Mouse (Mus musculus) limb, embryonic 14.5 days (tissue): Measurements from ENCODE around the gene Tnik. TPM values are rescaled to one million over a fixed set of nuclear protein-coding genes. Genes with fewer than 3 reads are reported as not detected.
A peak's percentile ranks its signal among the peaks of the same experiment; 100 is the strongest.

Source experiments
- ATAC-seq: fragments of 200-750 bp; cut with Nextera tagmentation; 2 replicates; pipeline ENCODE4 v1.8.0; 2017; ENCODE audit warnings: low read depth, moderate number of reproducible peaks, moderate TSS enrichment; ENCODE audit not compliant: low FRiP score
- DNase-seq: peaks from one replicate; pipeline ENCODE4 v3.0.0-alpha.2; 2015; ENCODE audit warnings: low spot score
- H3K27ac ChIP-seq: fragments of 300-500 bp; sonication (generic); replicated peaks from 2 replicates; pipeline ENCODE4 v1.5.1; 2014; ENCODE audit warnings: low read depth, mild to moderate bottlenecking, low read length, moderate library complexity, mixed read lengths
- H3K27me3 ChIP-seq: fragments of 300-500 bp; sonication (generic); 2 replicates; pipeline ENCODE4 v1.6.1; 2014; ENCODE audit warnings: low read length, mixed read lengths; ENCODE audit not compliant: control insufficient read depth, insufficient read depth
- H3K36me3 ChIP-seq: fragments of 300-500 bp; sonication (generic); 2 replicates; pipeline ENCODE4 v1.6.1; 2014; ENCODE audit warnings: mild to moderate bottlenecking, low read length, moderate library complexity, mixed read lengths; ENCODE audit not compliant: control insufficient read depth, insufficient read depth
- H3K4me1 ChIP-seq: fragments of 300-500 bp; sonication (generic); 2 replicates; pipeline ENCODE4 v1.6.1; 2014; ENCODE audit warnings: antibody characterized with exemption, low read length, mixed read lengths; ENCODE audit not compliant: control insufficient read depth, insufficient read depth
- H3K4me2 ChIP-seq: fragments of 300-500 bp; sonication (generic); replicated peaks from 2 replicates; pipeline ENCODE4 v1.6.1; 2014; ENCODE audit warnings: low read depth, mild to moderate bottlenecking, low read length, moderate library complexity; ENCODE audit not compliant: severe bottlenecking
- H3K4me3 ChIP-seq: fragments of 300-500 bp; sonication (generic); replicated peaks from 2 replicates; pipeline ENCODE4 v1.5.1; 2014; ENCODE audit warnings: low read length
- H3K9ac ChIP-seq: fragments of 300-500 bp; sonication (generic); 2 replicates; pipeline ENCODE4 v1.6.1; 2014; ENCODE audit warnings: mild to moderate bottlenecking, low read depth, low read length, moderate library complexity; ENCODE audit not compliant: severe bottlenecking
- H3K9me3 ChIP-seq: fragments of 300-500 bp; sonication (generic); 2 replicates; pipeline ENCODE4 v1.6.1; 2016; ENCODE audit warnings: low read length; ENCODE audit not compliant: control insufficient read depth
- POLR2A ChIP-seq: fragments of 200-500 bp; IDR thresholded peaks from 2 replicates; pipeline ENCODE4 v1.8.0; 2012; ENCODE audit warnings: inconsistent platforms, mild to moderate bottlenecking, moderate library complexity, borderline replicate concordance; ENCODE audit not compliant: insufficient read depth, insufficient read length; ENCODE audit errors: extremely low read depth
- WGBS: fragments of 180-500 bp; shearing (Covaris S2); extraction: QIAGEN DNeasy Blood & Tissue Kit; methylation state at CpG from one replicate; pipeline ENCODE4 v1.1.7; 2014; 5-methylcytosine and 5-hydroxymethylcytosine counted together
- polyA plus RNA-seq, 2 experiments: library from polyadenylated mRNA; depleted of rRNA in 1 of 2; stranded (reverse) in 1 of 2; unstranded in 1 of 2; fragments of >200 nt; fragmentation: Nextera tagmentation in 1 of 2; extraction: Ambion mirVana in 1 of 2; gene quantifications; 2 replicates each; pipeline versions ENCODE4 v1.2.1 to v1.2.3; 2012 to 2014

Gene Tnik
- polyA plus RNA-seq, 2 experiments: 5.4 to 9.6 TPM

DNA sequence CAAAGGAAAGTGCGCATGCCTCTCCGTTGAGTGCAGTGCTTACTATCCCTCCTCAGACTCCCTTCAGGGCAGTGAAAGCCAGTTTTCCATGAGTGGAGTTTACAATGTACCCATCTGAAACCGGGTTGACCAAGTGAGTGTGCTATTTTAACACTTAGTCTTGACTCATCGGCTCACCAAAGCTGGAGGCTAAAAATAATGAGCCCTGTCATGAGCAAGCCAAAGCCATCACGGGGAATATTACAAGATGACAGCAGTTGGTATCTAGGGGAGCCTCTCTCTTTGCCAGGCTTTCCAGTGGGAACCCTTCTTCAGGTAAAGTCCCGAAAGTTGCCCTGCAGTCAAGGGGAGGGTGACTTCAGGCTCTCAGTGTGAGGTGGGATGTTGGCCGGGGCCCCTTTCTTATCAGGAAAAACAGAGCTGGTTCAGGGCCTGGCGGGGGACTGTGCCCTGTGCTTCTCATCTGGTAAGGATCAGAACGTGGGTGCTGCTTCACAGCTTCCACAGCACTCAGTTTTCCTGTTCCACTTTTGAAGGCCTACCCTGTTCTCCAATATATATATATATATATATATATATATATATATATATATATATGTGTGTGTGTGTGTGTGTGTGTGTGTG is 136.7 kb downstream of the Tnik start:
- 85% methylated on average over 9 of the region's 9 CpGs for WGBS
- H3K27me3 ChIP-seq: no peaks in the 10 kb centered on the region
- no peak overlapping the region for H3K4me2 ChIP-seq
- no peak overlapping the region for H3K4me3 ChIP-seq
- no peak overlapping the region for H3K9ac ChIP-seq
- H3K9me3 ChIP-seq: no peaks in the 10 kb centered on the region
- ATAC-seq (no peak), DNase-seq (no peak)
- no peaks in the 10 kb centered on the region for H3K4me1 ChIP-seq
- TF ChIP-seq POLR2A: no peak
- H3K27ac ChIP-seq: no peak overlapping the region
- no peaks in the 10 kb centered on the region for H3K36me3 ChIP-seq

GRCm38 (mm10) chr3:28401335-28401734 is 138.3 kb downstream of the Tnik start:
- H3K27me3 ChIP-seq: no peaks in the 10 kb centered on the region
- H3K9ac ChIP-seq: no peak overlapping the region
- no peak overlapping the region for H3K27ac ChIP-seq
- no peak overlapping the region for H3K4me3 ChIP-seq
- no peaks in the 10 kb centered on the region for H3K36me3 ChIP-seq
- WGBS: 78% methylated on average over 9 of the region's 9 CpGs
- H3K9me3 ChIP-seq: no peaks in the 10 kb centered on the region
- no peaks in the 10 kb centered on the region for H3K4me1 ChIP-seq
- TF ChIP-seq POLR2A: no peak
- no peak overlapping the region for H3K4me2 ChIP-seq
- DNase-seq (no peak), ATAC-seq (no peak)

DNA sequence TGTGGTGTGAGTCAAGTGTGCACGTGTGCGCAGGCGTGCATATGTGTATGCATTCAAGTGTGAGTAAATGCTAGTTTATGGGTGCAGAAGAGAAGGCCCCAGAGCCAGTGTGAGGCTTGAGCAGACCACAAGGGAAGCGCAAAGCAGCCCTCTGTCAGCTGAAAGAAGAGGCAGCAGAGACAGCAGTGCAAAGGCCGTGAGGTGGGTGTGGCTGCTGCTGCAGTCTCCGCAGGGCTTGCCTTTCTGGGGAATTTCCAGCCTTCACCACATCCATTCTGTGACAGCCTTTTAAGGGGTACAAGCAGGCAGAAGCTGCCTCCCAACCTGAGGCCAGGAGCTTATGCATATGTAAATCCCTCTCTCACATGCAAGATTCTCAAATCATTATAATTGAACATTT is 139.2 kb downstream of the Tnik start:
- no peaks in the 10 kb centered on the region for H3K36me3 ChIP-seq
- H3K9ac ChIP-seq: no peak overlapping the region
- WGBS: 57% methylated on average over 6 of the region's 6 CpGs
- TF ChIP-seq POLR2A: no peak
- H3K27me3 ChIP-seq: no peaks in the 10 kb centered on the region
- no peak for DNase-seq
- H3K4me2 ChIP-seq: no peak overlapping the region
- H3K4me1 ChIP-seq: no peaks in the 10 kb centered on the region
- no peak for ATAC-seq
- no peaks in the 10 kb centered on the region for H3K9me3 ChIP-seq
- no peak overlapping the region for H3K4me3 ChIP-seq
- no peak overlapping the region for H3K27ac ChIP-seq

- TF ChIP-seq POLR2A: no peak
- Histone ChIP-seq H3K9ac (no peak overlapping the region), H3K4me3 (no peak overlapping the region), H3K4me2 (no peak overlapping the region), H3K27me3 (no peaks in the 10 kb centered on the region), H3K36me3 (no peaks in the 10 kb centered on the region), H3K9me3 (no peaks in the 10 kb centered on the region), H3K4me1 (no peaks in the 10 kb centered on the region), H3K27ac (no peak overlapping the region)
- DNase-seq (no peak), ATAC-seq (no peak)
- WGBS: 65% methylated on average over 2 of the region's 2 CpGs
Observed at GRCm38 (mm10) chr3:28405391-28405790, 142.4 kb downstream of the Tnik start.

DNA sequence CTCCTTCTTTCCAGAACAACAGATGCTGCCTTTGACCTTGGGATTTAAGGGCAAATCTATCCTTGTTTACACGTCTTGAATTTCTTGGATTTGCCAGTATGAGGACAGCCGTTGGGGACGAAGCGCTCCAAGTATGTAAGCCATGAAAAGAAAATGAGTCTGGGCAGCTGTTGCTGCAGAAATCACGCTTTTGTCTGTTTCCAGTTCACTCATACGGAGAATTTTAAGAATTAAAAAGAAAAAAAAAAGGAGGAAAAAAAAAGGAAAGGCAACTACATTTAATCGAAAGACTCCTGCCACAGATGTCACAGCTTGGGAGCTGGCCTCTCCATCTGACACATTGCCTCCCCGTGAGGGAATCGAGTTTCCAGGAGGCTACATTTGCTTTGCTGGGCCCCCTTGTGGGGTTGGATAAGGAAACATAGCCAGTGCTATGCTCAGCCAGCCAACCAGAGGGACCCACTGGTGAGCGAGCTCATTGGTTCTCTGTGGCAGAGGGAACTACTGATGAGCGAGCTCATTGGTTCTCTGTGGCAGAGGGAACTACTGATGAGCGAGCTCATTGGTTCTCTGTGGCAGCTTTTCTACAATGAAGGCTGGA is 145.9 kb downstream of the Tnik start:
- ATAC-seq (peak; percentile 92), DNase-seq (peak; percentile 78)
- Histone ChIP-seq H3K9ac (no peak overlapping the region), H3K4me2 (0 out of 2 replicates have a peak overlapping the region, but pooled peaks have one; percentile 7), H3K4me3 (no peak overlapping the region), H3K36me3 (no peaks in the 10 kb centered on the region), H3K27ac (no peak overlapping the region), H3K4me1 (no peaks in the 10 kb centered on the region), H3K27me3 (no peaks in the 10 kb centered on the region), H3K9me3 (no peaks in the 10 kb centered on the region)
- 48% methylated on average over 12 of the region's 12 CpGs for WGBS
- no peak for TF ChIP-seq POLR2A
